Mouse (Mus musculus) layer of hippocampus, adult 6 months (tissue): ENCODE results near the gene Zfp317. TPM values are rescaled to one million over a fixed set of nuclear protein-coding genes. Genes with fewer than 3 reads are reported as not detected.

Experiments used
- long read RNA-seq, 2 experiments: library from polyadenylated mRNA; unstranded; transcript quantifications; one replicate each; pipeline ENCODE4 v2.0.0; 2019 to 2020
- polyA plus RNA-seq: library from polyadenylated mRNA; unstranded; fragments of <200 nt; fragmentation: Nextera tagmentation; gene quantifications from 2 replicates; pipeline ENCODE4 v1.2.3, GENCODE M21; 2021

Gene Zfp317
- polyA plus RNA-seq: 8.6 and 13.6 TPM in 2 replicates
- long read RNA-seq, experiment 1, partial matches to known transcripts: 10 of 19 reads
- long read RNA-seq, experiment 1, other reads (novel, unspliced or antisense): 5 of 19 reads
- long read RNA-seq, experiment 2, transcript Zfp317-202 (9 exons, 3,988 nt): major isoform, 22 of 70 reads
- long read RNA-seq, experiment 2, partial matches to known transcripts: 4 of 70 reads
- long read RNA-seq, experiment 2, other reads (novel, unspliced or antisense): 44 of 70 reads

DNA sequence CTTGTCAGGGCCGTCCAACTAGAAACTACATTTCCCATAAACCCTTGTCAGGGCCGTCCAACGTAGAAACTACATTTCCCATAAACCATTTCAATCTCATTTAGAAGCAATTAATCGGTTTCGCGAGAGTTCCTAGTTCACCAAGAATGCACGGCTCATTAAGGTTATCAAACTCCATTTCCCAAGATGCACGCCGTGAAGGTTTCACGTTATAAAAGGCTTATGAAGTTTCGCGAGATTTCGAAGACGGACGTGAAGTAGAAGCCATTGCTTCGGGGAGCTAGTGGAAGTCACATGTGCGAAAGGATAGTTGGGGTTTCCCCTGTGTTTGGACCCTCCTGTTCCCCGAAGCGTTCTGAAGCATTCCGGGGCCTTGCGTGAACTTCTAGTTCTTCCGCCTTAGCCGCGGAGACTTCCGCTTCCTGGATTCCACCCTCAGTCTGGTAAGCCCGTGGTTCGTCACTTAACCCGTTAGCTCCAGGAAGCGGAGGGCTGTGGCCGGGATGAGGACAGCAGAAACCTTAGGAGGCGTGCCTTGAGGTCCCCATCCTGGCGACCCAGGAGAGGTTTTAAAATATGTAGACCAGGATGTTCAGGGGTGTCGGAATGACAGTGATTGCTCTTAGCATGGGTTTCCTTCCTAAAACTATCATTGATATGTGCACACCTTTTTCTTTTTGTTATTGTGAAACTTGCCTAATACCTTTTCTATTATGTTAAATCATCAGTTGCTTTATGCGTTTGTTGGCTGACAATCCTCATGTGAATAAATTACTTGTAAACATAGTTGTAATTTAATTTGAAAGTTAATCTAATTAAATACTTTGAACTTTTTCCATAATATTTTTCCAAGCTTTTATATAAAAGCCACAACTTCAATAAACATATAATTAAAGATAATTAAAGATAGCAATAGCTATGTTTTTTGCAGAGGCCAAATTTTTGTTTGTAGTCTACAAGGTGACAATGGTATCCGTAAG lies at the start of gene Zfp317:
Gene Zfp317 (plus strand): TSS at position 260 of the 980 bp plus-strand sequence.

GRCm38 (mm10) chr9:19582317-19582716 lies 39.6 kb upstream of the Zfp317 start, which contains the start of gene Olfr855:
Gene Olfr855, plus strand, starts transcription at chr9:19582617.

Other genes starting within 250 kb of the Zfp317 start
- not detected in 2 replicates for gene Olfr847, start 243.4 kb upstream of the Zfp317 start, polyA plus RNA-seq
- not detected in 2 replicates for gene Olfr849, start 181.8 kb upstream of the Zfp317 start, polyA plus RNA-seq
- not detected in 2 replicates for gene Olfr850, start 143.9 kb upstream of the Zfp317 start, polyA plus RNA-seq
- not detected in 2 replicates for gene Olfr851, start 128.8 kb upstream of the Zfp317 start, polyA plus RNA-seq
- gene Olfr853, start 81.0 kb upstream of the Zfp317 start, polyA plus RNA-seq: not detected in 2 replicates
- not detected in 2 replicates for gene Olfr854, start 54.7 kb upstream of the Zfp317 start, polyA plus RNA-seq
- not detected in 2 replicates for gene Olfr855, start 39.5 kb upstream of the Zfp317 start, polyA plus RNA-seq
- gene Olfr857, start 87.3 kb downstream of the Zfp317 start, polyA plus RNA-seq: not detected in 2 replicates
- gene Olfr58, start 158.2 kb downstream of the Zfp317 start, polyA plus RNA-seq: not detected in 2 replicates
- not detected in 2 replicates for gene Olfr859, start 182.8 kb downstream of the Zfp317 start, polyA plus RNA-seq
- not detected in 2 replicates for gene Olfr860, start 227.6 kb downstream of the Zfp317 start, polyA plus RNA-seq